ENCODE assay signal across 30 mouse cellular contexts in the genomic region with DNA sequence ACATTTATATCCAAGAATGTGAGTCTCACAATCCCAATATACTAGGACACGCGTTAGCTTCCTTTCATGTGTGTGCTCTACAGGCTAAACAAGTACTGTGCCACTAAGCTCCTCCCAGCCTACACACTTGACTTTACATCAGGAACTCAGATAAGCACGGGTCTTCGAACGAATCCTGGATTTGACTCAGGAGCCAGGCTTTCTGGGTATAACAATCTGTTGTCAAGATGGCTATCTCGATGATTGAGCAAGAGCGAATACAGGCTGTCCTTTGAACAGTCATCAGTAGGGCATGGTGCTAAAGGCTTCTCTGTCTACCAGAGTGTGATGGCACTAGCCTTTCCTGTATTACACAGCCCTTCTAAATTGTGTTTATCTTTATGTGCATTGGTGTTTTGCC. TPM values are rescaled to one million over a fixed set of nuclear protein-coding genes. Genes with fewer than 3 reads are reported as not detected.
DNase-seq lines count a peak whose midpoint lies in the region; ATAC-seq and TF ChIP-seq lines count a peak whose summit lies in the region.
"Had no signal": no experiment of that assay in that cellular context is flagged by ENCODE, and none has a peak within 500 bp of the region (broad histone marks: within the 10 kb centered on the region; RNA-seq: fewer than 3 reads in every experiment).

No protein-coding gene starts in this region.

- no peak for DNase-seq in liver, embryonic 11.5 days (ENCODE audit: low spot score)
- peak; percentile 98 for DNase-seq in fat pad, adult 2 months (ENCODE audit: extremely low read depth, low read depth, low spot score)
- DNase-seq in liver, embryonic 13.5 days, result no peak
- no peak for DNase-seq in cerebellum, postnatal 10 days
- no peak for DNase-seq in layer of hippocampus, adult 9-10 months (ENCODE audit: low spot score)
- no peak for DNase-seq in gastrocnemius, adult 2 months
- DNase-seq: adrenal gland, postnatal 36 days; cerebellum, adult 18-20 months; cerebellum, postnatal 14 days; gastrocnemius, postnatal 25 days; heart, postnatal 4 days; kidney, adult 2 months; lung, postnatal 36 days; right cerebral cortex, postnatal 4 days had no signal

- TF ChIP-seq CTCF in small intestine, adult 2 months (IDR thresholded peaks at IDR 0.05; ENCODE audit: extremely low read depth, insufficient read length, insufficient replicate concordance, low read depth, low read length), result no peak
- TF ChIP-seq CTCF in gastrocnemius, adult 2 months (IDR thresholded peaks at IDR 0.05), result no peak

- 46% methylated on average over 7 of the region's 7 CpGs for WGBS in liver, embryonic 12.5 days (ENCODE audit: insufficient replicate concordance)
- WGBS in liver, embryonic 11.5 days, result 59% methylated on average over 7 of the region's 7 CpGs
- WGBS in liver, embryonic 13.5 days (ENCODE audit: insufficient replicate concordance), result 50% methylated on average over 7 of the region's 7 CpGs
- 25% methylated on average over 7 of the region's 7 CpGs for WGBS in small intestine, adult 2 months

- H3K36me3 ChIP-seq in liver, embryonic 12.5 days, result peaks cover 55% of the 10 kb centered on the region
- peaks cover 6% of the 10 kb centered on the region; the same call in 1 of the 2 replicates for H3K36me3 ChIP-seq in liver, embryonic 11.5 days (ENCODE audit: control insufficient read depth, insufficient read depth, low read length)
- peaks cover 39% of the 10 kb centered on the region for H3K36me3 ChIP-seq in liver, embryonic 13.5 days
- peaks cover 26% of the 10 kb centered on the region for H3K36me3 ChIP-seq in small intestine, adult 2 months (ENCODE audit: control insufficient read depth, insufficient read depth, low read length)

- no peak overlapping the region for H3K4me2 ChIP-seq in liver, embryonic 12.5 days
- H3K4me2 ChIP-seq in liver, embryonic 11.5 days, result no peak overlapping the region
- H3K4me2 ChIP-seq in liver, embryonic 13.5 days, result no peak overlapping the region
- H3K4me2 ChIP-seq: forebrain, embryonic 13.5 days; heart, embryonic 11.5 days; hindbrain, embryonic 14.5 days; limb, embryonic 13.5 days; lung, embryonic 15.5 days; midbrain, embryonic 11.5 days; neural tube, embryonic 13.5 days had no signal

- no peak overlapping the region for H3K9ac ChIP-seq in liver, embryonic 12.5 days
- H3K9ac ChIP-seq in liver, embryonic 11.5 days (ENCODE audit: low read depth, low read length), result no peak overlapping the region
- no peak overlapping the region for H3K9ac ChIP-seq in liver, embryonic 13.5 days
- H3K9ac ChIP-seq: forebrain, embryonic 13.5 days; hindbrain, embryonic 14.5 days; limb, embryonic 13.5 days; lung, embryonic 15.5 days; neural tube, embryonic 13.5 days had no signal

- H3K9me3 ChIP-seq in liver, embryonic 12.5 days (replicated peaks), result no peaks in the 10 kb centered on the region
- no peaks in the 10 kb centered on the region for H3K9me3 ChIP-seq in liver, embryonic 11.5 days (ENCODE audit: control insufficient read depth, low read length)
- H3K9me3 ChIP-seq in liver, embryonic 13.5 days (replicated peaks), result no peaks in the 10 kb centered on the region
- H3K9me3 ChIP-seq: forebrain, embryonic 13.5 days; limb, embryonic 13.5 days; lung, embryonic 15.5 days; neural tube, embryonic 13.5 days had no signal

- no peak overlapping the region for H3K27ac ChIP-seq in liver, embryonic 12.5 days
- H3K27ac ChIP-seq in liver, embryonic 11.5 days (ENCODE audit: low read depth, low read length), result no peak overlapping the region
- peak overlapping the region; percentile 41; the same call in 1 of the 2 replicates for H3K27ac ChIP-seq in liver, embryonic 13.5 days
- H3K27ac ChIP-seq in small intestine, adult 2 months (ENCODE audit: insufficient read depth, low read depth, low read length), result peak overlapping the region; percentile 58
- H3K27ac ChIP-seq in gastrocnemius, adult 2 months, result no peak overlapping the region
- H3K27ac ChIP-seq: forebrain, embryonic 13.5 days; hindbrain, embryonic 14.5 days; kidney, postnatal 0 days; left cerebral cortex, adult 2 months; limb, embryonic 13.5 days; lung, embryonic 15.5 days; neural tube, embryonic 13.5 days had no signal

- no peak overlapping the region for H3K4me3 ChIP-seq in liver, embryonic 12.5 days
- no peak overlapping the region for H3K4me3 ChIP-seq in liver, embryonic 11.5 days (ENCODE audit: low read depth, low read length)
- H3K4me3 ChIP-seq in liver, embryonic 13.5 days (replicated peaks), result no peak overlapping the region
- H3K4me3 ChIP-seq in small intestine, adult 2 months (ENCODE audit: low read depth, low read length), result no peak overlapping the region
- no peak overlapping the region for H3K4me3 ChIP-seq in gastrocnemius, adult 2 months
- H3K4me3 ChIP-seq: erythroblast, embryonic 14.5 days; forebrain, embryonic 13.5 days; left cerebral cortex, adult 2 months; limb, embryonic 13.5 days; lung, embryonic 15.5 days; neural tube, embryonic 13.5 days had no signal

- peak; percentile 38 for ATAC-seq in liver, embryonic 12.5 days
- ATAC-seq in liver, embryonic 11.5 days (replicated peaks; ENCODE audit: low FRiP score), result no peak
- ATAC-seq in liver, embryonic 13.5 days (ENCODE audit: low read depth), result no peak
- ATAC-seq: forebrain, embryonic 13.5 days; midbrain, embryonic 16.5 days had no signal

- TF ChIP-seq POLR2A in small intestine, adult 2 months (IDR thresholded peaks at IDR 0.05; ENCODE audit: low read depth, low read length), result no peak

- H3K27me3 ChIP-seq in liver, embryonic 12.5 days (replicated peaks), result no peaks in the 10 kb centered on the region
- no peaks in the 10 kb centered on the region for H3K27me3 ChIP-seq in liver, embryonic 11.5 days (replicated peaks; ENCODE audit: control insufficient read depth, insufficient read depth, low read length)
- H3K27me3 ChIP-seq in liver, embryonic 13.5 days, result no peaks in the 10 kb centered on the region
- H3K27me3 ChIP-seq in small intestine, adult 2 months (ENCODE audit: control insufficient read depth, insufficient read depth, low read length), result no peaks in the 10 kb centered on the region
- H3K27me3 ChIP-seq: forebrain, embryonic 13.5 days; limb, embryonic 13.5 days; lung, embryonic 15.5 days; neural tube, embryonic 13.5 days had no signal

- H3K4me1 ChIP-seq in liver, embryonic 12.5 days, result peaks cover 41% of the 10 kb centered on the region
- H3K4me1 ChIP-seq in liver, embryonic 11.5 days (replicated peaks; ENCODE audit: control insufficient read depth, insufficient read depth, low read length), result peaks cover 12% of the 10 kb centered on the region
- peaks cover 47% of the 10 kb centered on the region for H3K4me1 ChIP-seq in liver, embryonic 13.5 days (replicated peaks)
- peaks cover 24% of the 10 kb centered on the region; the same call in 1 of the 2 replicates for H3K4me1 ChIP-seq in small intestine, adult 2 months (ENCODE audit: control insufficient read depth, insufficient read depth, insufficient read length, low read length)
- H3K4me1 ChIP-seq: forebrain, embryonic 13.5 days; lung, embryonic 15.5 days; neural tube, embryonic 13.5 days had no signal

- intact Hi-C loops in gastrocnemius, adult 2 months (cut with DNase I), result no loop called here

RNA-seq across cellular contexts. Expression of a gene that starts 9.0 kb away (rescaled TPM):
- polyA plus RNA-seq in liver, embryonic 12.5 days (2016; fragmentation: Nextera tagmentation; extraction: Ambion mirVana), result 3.1 and 4.6 TPM in 2 replicates
- 5.5 and 6.7 TPM in 2 replicates for polyA plus RNA-seq in liver, embryonic 11.5 days (2014; fragmentation: Nextera tagmentation; extraction: Ambion mirVana)
- 3.0 and 3.1 TPM in 2 replicates for polyA plus RNA-seq in liver, embryonic 13.5 days (2015; fragmentation: Nextera tagmentation; extraction: Ambion mirVana)
- 0.52 and 0.65 TPM in 2 replicates for polyA plus RNA-seq in small intestine, adult 2 months (2012; rRNA removed)
- not detected for total RNA-seq in gastrocnemius, adult 2 months (2021)

RNA-seq across cellular contexts. Expression of a gene that starts 16.1 kb away (rescaled TPM):
- 11.8 and 12.1 TPM in 2 replicates for polyA plus RNA-seq in liver, embryonic 12.5 days (2016; fragmentation: Nextera tagmentation; extraction: Ambion mirVana)
- polyA plus RNA-seq in liver, embryonic 11.5 days (2014; fragmentation: Nextera tagmentation; extraction: Ambion mirVana), result 19.8 and 22.7 TPM in 2 replicates
- polyA plus RNA-seq in liver, embryonic 13.5 days (2015; fragmentation: Nextera tagmentation; extraction: Ambion mirVana), result 8.6 and 11.0 TPM in 2 replicates
- 4.4 and 11.5 TPM in 2 replicates for polyA plus RNA-seq in small intestine, adult 2 months (2012; rRNA removed)
- total RNA-seq in gastrocnemius, adult 2 months (2021), result 10 to 100 TPM; 45.8 to 46.9 TPM

RNA-seq across cellular contexts. Expression of a gene that starts 16.6 kb away (rescaled TPM):
- 134 and 135 TPM in 2 replicates for polyA plus RNA-seq in liver, embryonic 12.5 days (2016; fragmentation: Nextera tagmentation; extraction: Ambion mirVana)
- polyA plus RNA-seq in liver, embryonic 11.5 days (2014; fragmentation: Nextera tagmentation; extraction: Ambion mirVana), result 178 and 182 TPM in 2 replicates
- polyA plus RNA-seq in liver, embryonic 13.5 days (2015; fragmentation: Nextera tagmentation; extraction: Ambion mirVana), result 113 and 125 TPM in 2 replicates
- 51.3 and 84.0 TPM in 2 replicates for polyA plus RNA-seq in small intestine, adult 2 months (2012; rRNA removed)
- 10 to 100 TPM; 19.6 to 23.4 TPM for total RNA-seq in gastrocnemius, adult 2 months (2021)

RNA-seq across cellular contexts. Expression of a gene that starts 16.9 kb away (rescaled TPM):
- polyA plus RNA-seq in liver, embryonic 12.5 days (2016; fragmentation: Nextera tagmentation; extraction: Ambion mirVana), result 18.8 and 22.5 TPM in 2 replicates
- 29.0 and 29.9 TPM in 2 replicates for polyA plus RNA-seq in liver, embryonic 11.5 days (2014; fragmentation: Nextera tagmentation; extraction: Ambion mirVana)
- polyA plus RNA-seq in liver, embryonic 13.5 days (2015; fragmentation: Nextera tagmentation; extraction: Ambion mirVana), result 17.0 and 18.6 TPM in 2 replicates
- polyA plus RNA-seq in small intestine, adult 2 months (2012; rRNA removed), result 58.5 and 89.2 TPM in 2 replicates
- total RNA-seq in gastrocnemius, adult 2 months (2021), result 10 to 100 TPM; 23.9 to 26.4 TPM

RNA-seq across cellular contexts. Expression of a gene that starts 47.0 kb away (rescaled TPM):
- polyA plus RNA-seq in liver, embryonic 12.5 days (2016; fragmentation: Nextera tagmentation; extraction: Ambion mirVana), result not detected in 2 replicates
- 0.08 and 0.25 TPM in 2 replicates for polyA plus RNA-seq in liver, embryonic 11.5 days (2014; fragmentation: Nextera tagmentation; extraction: Ambion mirVana)
- not detected in 2 replicates for polyA plus RNA-seq in liver, embryonic 13.5 days (2015; fragmentation: Nextera tagmentation; extraction: Ambion mirVana)
- 0.16 and 0.58 TPM in 2 replicates for polyA plus RNA-seq in small intestine, adult 2 months (2012; rRNA removed)
- total RNA-seq in gastrocnemius, adult 2 months (2021), result under 1 TPM in 1 of 2 experiments, not detected in 1; 0.31 TPM
- total RNA-seq: adrenal gland, adult 18-20 months; gastrocnemius, postnatal 25 days; heart, adult 18-20 months; heart, postnatal 4 days; megakaryocyte, adult 5-6 weeks had no signal
- polyA plus RNA-seq: erythroblast, embryonic 14.5 days; forebrain, embryonic 13.5 days; heart, embryonic 11.5 days; hindbrain, embryonic 14.5 days; midbrain, embryonic 16.5 days; neural tube, embryonic 13.5 days had no signal

Comparison
In these comparisons a context has a peak if more than half of its experiments do, and no peak if none do; other contexts are left out.
1. H3K27ac ChIP-seq: peak in liver, embryonic 13.5 days (single experiment) and small intestine, adult 2 months (single experiment); none in liver, embryonic 12.5 days (single experiment), liver, embryonic 11.5 days (single experiment) and gastrocnemius, adult 2 months (single experiment).